Mouse (Mus musculus) granulocyte monocyte progenitor cell, adult 5-6 weeks (primary cell): Measurements from ENCODE around the gene Inpp5a. TPM values are rescaled to one million over a fixed set of nuclear protein-coding genes. Genes with fewer than 3 reads are reported as not detected.

Source experiments
- ATAC-seq: replicated peaks from 2 replicates; pipeline ENCODE4 v1.8.0; 2016; ENCODE audit warnings: mild to moderate bottlenecking, moderate TSS enrichment, inconsistent platforms; ENCODE audit not compliant: poor library complexity, severe bottlenecking
- total RNA-seq, 2 experiments: library from RNA; stranded (forward) in 1 of 2; stranded (reverse) in 1 of 2; fragments of 200-712, 200-1000 nt in 1 of 2; fragments of >200 nt in 1 of 2; fragmentation: Nextera tagmentation in 1 of 2; gene quantifications; 2 replicates each; pipeline ENCODE4 v1.2.3; 2014 to 2017

The Inpp5a gene
- total RNA-seq, 2 experiments from 2014 or later, result 5.5 to 7.9 TPM

DNA sequence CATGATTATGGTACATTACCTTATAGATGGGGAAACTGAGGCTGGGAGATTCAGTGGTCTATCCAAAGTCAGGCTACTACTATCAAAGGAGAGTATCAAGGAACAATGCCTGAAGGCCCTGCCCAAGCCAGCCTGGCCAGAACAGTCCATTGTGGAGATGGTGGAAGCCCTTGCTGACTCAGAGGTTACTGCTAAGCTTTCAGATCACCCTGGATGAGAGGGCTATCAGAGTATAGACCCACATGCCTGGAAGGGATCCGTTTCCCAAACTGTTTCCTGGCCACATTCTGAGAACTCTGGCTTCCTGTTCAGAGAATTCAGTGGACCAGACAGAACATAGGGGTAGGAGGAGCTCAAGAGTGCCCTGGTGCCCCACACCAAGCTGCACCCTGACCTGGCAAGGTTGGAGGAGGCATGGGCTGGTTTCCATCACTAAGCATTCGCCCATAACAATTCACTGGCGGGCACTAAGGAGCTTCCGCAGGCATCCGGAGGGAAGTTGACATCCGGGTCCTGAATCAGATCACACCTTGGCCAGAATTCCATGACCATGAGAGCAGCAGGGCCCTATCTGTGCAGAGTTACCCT is 19.3 kb upstream of the Inpp5a start:
- no peak for ATAC-seq

DNA sequence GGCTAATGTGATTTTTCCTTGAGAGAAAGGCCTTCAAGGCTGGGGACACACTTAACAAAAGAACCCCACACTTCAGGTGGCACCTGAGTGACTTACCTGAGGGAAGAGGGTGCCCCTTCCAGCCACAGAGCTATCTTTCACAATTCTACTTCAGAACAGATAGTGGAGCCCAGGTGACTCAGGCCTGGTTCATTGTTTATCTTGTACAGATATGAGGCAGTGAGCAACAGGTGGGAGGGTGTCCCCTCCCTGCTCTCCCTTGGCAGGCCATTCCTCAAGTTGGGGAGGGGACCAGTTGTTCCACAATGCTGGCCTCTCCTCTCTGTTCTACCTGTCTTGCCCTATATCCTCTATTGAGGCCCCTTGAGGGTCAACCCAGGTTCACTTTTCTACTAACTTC is 17.5 kb upstream of the Inpp5a start:
- no peak for ATAC-seq

DNA sequence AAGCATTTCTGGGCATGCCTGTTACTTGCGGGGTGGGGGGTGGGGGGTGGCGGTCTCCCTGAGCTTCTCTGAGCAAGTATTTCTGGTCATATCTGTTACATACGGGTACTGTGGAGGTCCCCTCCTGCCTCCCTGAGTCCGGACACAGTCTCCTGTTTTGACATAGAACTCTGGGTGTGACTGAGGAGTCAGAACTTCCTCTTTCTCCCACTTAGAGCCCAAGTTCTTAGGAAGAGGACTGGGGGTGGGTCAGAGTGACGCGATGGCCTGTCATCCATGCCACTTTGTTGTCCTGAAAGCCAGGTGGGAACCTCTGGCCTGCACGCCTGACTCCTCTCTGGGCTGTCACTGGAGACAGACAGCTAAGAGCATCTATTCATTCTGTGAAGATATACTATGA is 11.5 kb upstream of the Inpp5a start:
- peak; percentile 99 for ATAC-seq

DNA sequence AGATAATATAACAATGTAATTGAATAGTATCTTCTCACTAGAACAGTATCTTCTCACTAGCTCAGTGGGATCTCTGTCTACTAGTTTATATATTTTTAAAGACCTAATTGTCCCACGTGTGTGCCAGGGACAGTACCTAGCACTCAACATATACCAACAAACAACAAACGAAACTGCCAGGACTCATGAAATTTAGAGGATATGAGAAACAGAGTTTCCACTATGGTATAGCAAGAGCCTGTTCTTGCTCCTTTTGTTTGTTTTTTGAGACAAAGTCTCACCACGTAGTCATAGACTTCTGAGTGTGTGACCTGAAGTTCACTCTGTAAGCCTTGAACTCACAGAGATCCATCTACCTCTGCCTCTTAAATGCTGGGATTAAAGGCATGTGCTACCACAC is 10.6 kb upstream of the Inpp5a start:
- ATAC-seq, result no peak

DNA sequence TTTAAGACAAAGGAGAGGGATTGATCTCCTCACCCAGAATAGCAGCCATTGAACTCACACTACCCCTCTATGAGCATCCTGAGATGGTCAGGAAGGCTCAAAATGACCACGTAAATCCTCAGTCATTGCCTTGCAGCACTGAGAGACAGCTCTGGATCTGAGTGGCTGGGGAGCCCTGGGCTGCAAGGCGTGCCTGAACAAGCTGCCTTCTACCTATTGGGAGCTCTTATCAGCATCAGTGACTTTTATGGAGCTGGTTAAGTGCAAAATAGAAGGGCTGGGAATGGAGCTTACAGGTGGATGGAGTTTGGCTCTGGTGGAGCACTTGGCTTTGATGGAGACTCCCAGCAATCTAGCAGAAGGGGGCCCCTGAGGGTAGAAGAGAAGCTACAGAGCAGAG is 9.2 kb upstream of the Inpp5a start:
- no peak for ATAC-seq

DNA sequence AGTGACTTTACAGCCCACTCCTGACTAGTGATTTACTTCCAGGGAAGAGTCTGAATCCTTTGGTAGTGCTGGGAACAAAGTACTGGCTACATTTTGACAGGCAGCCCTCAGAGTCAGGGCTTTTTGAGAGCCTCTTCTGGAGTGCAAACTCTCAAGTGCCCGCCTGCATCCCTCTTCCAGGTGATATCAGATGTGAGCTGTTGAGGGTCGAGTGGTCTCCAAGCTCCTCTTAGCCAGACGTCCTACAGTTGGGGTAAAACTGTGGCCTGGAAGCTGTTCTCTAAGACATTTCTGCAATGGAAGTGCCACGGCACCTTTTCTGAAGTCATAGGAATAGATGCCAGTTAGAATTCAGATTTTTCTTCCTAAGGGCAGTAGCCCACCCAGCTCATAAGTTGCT is 8.7 kb upstream of the Inpp5a start:
- no peak for ATAC-seq

DNA sequence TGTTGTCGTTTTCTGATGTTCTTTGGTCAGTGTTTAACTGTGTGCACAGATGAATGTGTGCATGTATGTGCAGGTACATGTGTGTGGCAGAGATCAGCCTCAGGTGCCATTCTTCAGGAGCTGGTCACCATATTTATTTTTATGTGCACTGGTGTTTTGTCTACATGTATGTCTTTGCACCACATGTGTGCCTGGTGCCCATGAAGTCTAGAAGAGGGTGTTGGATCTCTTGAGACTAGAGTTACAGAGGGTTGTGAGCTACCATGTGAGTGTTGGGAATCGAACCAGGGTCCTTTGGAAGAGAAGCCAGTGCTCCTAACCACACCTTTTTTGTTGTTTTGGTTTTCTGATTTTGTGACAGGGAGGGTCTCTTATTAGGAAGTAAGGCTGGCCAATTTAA is 7.0 kb upstream of the Inpp5a start:
- ATAC-seq, result no peak

DNA sequence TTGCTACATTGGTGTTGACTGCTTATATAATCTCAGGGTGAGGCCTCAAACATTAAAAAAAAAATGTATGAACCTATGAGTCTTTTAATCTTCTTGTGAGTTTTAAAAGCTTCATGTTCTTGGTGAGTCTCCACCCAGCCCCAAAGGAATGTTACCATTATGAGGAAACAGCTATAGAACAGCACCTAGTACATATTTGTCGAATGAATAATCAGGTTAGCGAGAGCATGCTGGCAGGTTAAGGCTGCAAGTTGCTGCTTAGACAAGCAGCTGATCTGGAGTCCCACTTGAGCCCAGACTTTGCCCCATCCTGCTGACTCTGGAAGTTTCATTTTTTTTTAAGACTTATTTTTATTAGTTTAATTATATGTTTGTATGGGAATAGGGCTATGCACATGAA is 6.1 kb upstream of the Inpp5a start:
- ATAC-seq, result no peak

DNA sequence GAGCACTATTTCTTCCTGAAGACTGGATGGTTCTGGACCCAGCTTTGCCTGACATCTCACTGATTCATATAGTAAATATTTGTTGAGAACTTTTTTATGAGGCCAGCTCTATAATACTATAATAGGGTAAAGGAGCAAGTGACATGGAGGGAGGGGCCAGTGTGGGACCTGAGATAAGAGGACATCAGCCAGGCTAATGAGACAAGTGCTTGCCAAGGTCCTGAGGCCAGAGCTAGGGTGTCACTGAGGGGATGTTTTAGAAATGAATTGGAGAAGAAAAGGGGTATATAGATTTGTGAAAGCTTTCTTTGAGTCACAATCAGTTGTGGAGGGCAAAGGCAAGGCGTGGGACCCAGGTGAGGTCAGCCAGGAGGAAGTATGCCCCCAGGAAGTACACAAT is 4.4 kb upstream of the Inpp5a start:
- no peak for ATAC-seq

DNA sequence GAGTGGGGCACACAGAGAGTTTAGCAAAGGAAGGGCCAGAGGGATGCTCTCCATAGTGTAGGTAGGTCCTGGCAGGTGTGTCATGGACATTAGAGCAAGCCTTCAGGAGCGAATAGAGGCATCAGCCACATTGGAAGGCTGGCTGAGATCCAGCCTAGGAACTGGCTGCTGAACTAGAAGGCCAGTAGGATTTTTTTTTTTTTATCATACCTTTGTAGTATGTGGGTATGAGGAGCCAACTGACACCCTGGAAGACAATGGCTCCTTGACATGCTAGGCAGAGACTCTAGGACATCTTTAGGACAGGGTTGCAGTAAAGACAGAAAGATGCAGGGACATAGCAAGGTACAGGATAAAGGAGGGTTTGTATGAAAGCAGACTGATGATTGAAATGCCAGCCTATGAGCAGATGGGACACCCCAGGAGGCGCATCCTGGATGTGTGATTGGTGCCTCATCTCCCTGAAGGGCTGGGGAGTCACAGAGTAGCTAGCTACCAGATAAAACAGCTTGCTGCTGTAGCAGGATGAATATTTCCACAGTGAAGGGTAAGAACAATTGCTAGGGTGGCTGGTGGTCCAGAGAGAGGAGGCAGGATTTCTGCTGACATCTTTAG is 3.9 kb upstream of the Inpp5a start:
- ATAC-seq, result no peak

DNA sequence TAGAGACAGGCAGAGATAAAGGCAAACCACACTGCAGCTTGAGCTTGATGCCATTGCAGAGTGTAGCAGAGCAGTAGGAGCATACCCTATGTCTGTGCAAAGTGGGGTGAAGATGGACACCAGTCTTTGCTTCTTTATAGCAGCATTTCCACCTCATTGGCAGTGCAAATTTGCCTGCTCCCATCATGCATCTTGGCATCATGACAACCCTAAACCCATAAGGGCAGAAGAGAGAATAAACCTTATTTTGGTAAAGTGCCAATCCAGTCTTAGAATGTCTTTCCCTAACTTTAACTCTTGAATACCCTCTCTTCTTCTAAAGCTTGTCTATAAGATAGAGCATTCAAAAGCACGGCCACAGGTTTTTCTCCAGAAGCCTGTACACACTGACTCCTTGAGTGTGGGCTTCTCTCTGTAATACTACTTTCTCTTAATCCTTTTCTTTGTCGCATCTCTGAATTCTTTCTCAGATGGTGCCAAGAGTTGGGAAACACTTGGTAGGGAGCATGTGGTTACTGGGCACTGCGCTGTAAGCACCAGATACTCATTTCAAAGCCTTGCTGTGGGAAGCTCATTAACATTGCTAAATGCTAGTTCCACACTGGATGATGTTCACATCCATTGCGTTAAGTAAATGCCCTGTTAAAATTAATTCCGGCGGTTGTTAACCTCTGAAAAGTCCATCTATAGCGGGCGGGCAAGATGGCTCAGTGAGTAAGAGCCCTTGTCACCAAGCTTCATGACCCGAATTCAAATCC is 1.8 kb upstream of the Inpp5a start:
- ATAC-seq, result peak; percentile 21

DNA sequence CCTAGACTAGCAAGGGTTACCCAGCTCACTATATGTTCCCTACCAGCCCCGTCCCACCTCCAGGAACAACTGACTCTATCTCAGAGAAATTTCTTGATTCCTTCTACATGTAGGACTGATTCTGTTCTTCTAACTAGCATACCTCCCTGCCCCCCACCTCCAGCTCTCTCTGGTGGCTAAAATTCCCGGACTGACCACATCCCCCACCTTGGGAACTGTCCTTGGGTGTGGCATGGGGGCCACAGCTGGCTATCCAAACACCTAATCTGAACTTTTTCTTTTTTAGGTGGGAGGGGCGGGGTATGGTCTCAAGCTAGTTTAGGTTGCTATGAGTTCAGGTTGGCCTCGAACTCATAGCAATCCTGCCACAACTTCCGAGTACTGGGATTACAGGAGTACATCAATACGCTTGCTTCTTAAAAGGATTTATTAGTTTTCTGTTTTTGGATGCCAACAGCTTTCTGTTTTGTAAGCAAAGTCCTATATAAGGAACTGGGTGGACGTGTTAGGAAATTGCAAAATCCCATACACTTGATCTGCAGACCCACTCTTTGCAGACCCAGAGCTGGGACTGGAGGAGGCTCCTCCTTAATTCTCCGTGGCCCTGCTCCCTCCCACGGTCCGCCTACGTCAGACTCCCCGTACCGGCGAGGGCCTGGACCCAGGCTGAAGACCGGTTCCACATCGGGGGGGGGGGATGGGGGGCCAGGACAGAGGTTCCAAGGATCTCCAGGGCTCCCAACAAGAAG is 814 bp upstream of the Inpp5a start:
- ATAC-seq, result peak; percentile 60

DNA sequence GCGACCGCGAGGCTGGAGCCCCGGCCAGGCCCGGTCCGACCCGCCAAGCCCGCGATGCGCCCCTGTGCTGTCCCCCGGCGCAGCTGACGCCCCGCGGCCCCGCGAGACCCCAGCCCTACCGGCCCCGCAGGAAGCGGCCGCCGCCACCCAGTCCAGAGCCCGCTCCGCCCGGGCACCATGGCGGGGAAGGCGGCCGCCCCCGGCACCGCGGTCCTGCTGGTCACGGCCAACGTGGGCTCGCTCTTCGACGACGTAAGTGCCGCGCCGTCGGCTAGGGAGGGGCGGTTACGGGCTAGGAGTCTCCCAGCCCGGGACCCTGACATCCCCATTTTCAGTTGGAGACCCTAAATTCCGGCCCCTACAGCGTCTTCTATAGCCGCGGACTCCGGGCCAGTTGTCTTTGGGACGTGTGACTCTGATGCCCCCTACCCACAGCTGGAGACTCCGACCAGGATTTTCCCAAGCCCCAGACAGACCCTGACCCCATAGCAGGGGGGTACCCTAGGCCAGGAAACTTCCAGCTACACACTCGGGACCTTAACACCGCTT is 378 bp downstream of the Inpp5a start:
- no peak for ATAC-seq

DNA sequence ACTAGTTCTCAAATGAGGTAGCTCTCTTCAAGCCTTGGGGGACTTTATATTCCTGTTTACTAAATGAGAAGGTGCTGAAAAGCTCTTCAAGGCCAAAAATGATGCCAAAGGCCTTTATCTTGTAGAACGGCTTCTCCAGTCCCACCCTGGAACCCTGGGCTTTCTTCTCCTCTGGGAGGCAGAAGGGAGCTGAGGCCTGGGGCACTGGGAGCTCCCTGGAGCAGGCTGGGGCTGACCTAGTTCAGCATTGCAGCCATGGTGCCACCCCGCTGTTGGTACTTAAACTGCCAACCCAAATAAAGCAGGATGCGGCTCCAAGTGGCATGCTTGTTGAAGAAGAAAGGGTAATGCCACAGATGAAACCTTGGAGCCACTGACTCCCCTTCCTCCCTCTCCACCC is 1.5 kb downstream of the Inpp5a start:
- ATAC-seq, result no peak

DNA sequence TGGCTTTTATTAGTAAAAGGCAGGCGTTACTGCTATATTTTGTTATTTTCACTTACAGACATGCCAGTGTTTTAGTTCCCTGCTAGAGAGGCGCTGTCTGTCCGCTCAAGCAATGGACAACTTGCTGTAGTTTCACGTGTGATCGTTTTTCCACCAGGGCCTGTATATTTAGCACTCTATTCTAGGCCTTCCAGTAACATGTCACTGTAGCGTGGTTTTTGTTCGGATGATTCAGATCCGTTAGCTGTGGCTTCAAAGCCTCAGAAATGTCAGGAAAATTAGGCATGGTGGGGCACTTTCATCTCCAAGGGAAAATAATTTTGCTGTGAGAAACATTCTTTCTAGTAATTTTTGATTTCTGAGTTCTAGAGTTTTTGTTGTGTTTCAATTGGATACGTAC is 2.0 kb downstream of the Inpp5a start:
- no peak for ATAC-seq

DNA sequence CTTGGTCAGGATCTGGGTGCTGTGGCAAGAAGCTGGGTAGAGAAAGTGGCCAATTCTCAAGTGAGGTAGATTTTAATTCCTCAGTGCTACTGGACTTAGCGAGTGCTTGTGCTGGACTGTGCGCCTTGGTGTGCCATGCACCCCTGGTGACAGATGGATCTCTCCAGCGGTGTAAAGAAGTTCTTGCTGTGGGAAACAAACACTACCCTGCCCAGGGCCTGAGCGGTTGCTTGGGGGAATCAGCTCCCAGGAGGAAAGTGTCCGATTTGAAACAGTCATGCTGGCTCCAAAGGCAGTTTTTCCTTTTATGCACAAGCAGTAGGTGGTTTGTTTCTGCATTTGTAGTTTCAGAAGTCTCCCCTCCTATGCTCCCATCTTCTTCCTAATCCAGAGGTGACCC is 2.8 kb downstream of the Inpp5a start:
- ATAC-seq, result no peak

DNA sequence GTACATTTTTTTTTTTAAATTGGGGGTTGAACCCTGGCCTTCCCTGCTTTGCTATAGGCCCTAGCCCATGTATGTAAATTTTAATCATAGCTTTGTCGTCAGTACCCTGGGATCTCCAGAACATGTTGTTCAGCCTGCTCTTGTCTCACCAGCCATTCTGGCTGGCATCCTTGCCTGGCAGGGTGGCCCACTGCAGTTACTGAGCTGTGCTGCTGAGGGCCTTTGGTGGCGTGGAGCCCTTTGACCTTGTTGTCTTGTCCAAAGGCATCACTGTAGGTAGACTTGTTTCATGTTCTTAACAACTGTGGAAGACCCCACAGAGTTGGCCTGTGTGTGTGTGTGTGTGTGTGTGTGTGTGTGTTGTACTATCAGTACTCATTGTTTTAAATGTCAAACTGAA is 3.2 kb downstream of the Inpp5a start:
- ATAC-seq, result no peak

DNA sequence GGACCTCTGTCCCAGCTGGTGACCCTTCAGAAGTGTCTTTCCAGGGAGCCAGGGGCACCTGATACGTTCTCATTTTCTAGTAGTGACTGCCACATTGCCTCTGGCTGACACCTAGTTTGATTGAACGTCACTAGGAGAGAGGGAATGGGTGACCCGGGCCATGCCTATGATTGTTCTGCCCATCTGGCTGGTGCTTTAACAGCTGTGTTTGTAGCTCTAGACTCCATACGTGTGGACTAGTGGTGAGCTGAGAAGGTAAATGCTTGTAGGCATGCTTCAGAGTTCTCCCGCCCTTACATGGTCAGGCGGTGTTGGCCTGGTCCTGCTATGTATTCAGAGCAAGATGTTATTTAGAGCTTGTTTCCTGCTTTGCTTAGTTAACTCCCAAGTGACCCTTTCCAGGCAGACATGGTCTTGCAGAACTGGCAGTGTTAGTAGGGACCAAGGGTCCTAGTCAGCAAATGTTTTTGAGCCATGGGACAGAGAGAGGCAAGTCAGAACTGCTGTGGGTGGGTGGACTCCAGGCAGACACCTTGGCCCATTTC is 3.9 kb downstream of the Inpp5a start:
- no peak for ATAC-seq

DNA sequence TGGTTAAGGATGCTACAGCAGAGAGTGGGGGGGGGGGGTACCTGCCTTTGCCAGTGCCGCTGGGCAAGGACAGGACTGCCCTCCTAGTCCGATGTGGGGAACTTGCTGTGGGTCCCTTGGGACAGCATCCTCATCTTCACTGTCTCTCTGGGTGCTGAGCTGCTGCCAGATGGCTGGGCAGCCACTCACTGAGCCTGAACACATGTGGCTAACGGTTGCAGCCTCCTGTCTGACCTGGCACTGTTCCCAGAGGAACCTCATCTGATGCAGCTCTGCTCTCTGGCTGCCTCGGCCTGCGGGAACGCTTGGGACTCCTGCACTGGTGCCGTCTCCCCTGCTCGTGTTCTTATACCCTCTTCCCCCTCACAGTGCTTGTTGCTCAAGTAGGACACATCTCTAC is 8.6 kb downstream of the Inpp5a start:
- ATAC-seq, result peak; percentile 60

DNA sequence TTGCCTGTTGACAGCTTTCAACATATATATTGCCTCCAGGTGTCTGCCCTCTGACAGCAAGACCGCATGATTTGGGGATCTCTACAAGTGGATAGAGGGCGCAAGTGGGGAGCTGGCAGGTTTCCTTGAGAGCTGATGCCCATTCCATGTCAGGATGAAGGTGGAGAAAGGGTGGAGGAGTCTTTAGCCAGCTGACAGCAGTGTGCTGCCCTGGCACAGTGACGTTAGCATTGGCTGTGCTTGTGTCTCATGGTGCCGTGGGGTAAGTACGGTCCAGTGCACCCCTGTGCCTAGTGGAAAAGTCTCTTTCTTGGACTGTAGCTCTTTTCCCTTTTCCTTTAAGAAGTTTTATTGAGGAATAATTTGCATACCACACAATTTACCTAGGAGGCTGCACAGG is 9.2 kb downstream of the Inpp5a start:
- ATAC-seq, result no peak

DNA sequence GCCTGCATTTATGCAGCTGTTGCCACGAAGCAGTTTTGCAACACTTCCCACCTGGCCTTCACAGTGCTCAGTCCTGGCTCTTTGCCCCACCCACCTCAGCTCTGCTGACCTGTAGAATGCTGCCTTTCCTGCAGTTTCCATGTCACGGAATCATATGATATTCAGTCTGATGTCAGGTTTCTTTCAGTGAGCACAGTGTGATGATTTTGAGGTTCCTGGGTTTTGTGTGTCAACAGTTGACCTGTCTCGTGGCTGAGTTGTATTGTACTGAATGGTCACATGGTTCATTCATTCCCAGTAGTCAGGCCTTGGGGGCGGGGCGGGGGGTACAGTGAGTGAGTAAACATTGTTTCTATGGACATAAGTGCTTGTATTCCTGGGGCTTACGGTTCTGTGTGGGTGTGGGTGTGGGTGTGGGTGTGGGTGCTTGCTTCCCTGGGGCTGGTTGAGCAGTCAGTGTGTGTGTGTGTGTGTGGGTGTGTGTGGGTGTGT is 9.7 kb downstream of the Inpp5a start:
- no peak for ATAC-seq
